Mouse (Mus musculus): Measurements from ENCODE around the gene Elovl6.

Elovl6 gene

DNA sequence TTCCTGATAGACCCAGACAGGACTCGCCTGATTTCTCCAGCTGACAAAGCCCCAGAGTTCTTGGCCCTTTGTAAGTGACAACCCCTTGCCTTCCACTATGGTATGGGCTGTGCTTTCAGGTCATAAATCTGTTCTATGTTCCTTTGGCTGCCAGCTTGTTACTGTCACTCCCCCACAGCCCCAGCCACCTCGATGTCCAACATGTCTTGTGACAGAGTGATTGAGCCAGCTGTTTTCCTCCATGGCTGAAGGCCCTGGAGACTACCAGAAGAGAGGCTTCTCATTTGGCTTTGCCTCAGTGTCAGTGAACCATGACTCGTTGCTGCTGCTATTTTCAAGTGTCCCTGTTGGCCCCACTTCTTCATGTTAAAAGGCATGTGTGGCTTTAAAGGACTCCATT lies 113.3 kb downstream of the Elovl6 start:
- no peak for DNase-seq (ENCODE audit: low read depth, low spot score)

DNA sequence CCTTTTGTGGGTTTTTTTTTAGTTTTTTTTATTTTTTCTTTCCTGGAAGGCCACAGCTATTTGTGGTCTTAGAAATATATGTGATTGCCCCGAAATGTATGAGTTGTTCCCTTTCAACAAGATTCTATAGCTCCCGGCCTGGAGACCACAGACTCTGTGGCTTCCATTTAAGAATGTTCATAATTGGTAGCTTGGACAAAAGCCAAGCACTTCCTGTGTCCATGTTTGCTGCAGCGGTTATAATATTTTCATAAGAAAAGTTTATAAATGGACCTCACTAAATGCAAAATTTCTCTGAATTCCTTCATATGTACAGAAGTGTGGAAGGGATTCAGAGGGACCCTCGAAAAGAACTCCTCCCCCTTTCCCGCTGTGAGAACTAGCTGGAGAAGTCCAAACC lies 114.6 kb downstream of the Elovl6 start:
- no peak for DNase-seq (ENCODE audit: low read depth, low spot score)

DNA sequence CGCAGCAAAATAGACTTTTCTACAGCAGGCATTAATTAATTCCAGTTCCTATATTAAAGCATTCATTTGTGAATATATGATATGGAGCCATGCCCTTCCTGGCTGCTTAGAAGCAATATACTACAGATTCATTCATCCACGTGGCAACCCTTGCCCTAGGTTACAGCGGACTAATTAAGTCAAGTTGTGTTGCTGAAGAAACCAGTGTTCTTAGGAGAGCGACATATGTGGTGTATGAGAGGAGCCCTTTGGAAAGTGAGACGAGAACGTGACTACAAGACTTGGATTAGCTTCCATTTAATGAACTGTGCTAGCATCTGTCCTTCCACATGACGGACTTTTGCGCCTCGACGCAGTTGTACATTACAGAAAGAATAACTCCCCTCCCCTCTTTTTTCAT lies 115.2 kb downstream of the Elovl6 start:
- no peak for DNase-seq (ENCODE audit: low read depth, low spot score)

DNA sequence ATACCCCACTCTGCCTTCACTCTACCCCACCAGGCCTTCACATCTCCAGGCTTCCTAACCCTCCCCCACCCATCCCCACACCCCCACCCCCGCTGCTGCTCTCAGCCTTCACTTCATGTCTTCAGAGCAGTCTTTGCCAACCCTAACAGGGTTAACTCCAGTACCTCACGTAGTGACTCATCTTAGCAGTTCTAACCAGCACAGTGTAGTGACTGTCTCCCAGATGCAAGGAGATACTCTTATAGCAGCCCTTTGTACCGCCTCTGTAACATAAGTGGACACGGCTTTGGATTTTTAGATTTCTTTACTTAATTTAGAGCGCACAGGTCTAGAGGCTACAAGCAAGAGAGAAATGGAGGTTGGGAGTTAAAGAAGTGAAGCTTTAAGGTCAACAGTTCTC lies 116.4 kb downstream of the Elovl6 start:
- no peak for DNase-seq (ENCODE audit: low read depth, low spot score)

DNA sequence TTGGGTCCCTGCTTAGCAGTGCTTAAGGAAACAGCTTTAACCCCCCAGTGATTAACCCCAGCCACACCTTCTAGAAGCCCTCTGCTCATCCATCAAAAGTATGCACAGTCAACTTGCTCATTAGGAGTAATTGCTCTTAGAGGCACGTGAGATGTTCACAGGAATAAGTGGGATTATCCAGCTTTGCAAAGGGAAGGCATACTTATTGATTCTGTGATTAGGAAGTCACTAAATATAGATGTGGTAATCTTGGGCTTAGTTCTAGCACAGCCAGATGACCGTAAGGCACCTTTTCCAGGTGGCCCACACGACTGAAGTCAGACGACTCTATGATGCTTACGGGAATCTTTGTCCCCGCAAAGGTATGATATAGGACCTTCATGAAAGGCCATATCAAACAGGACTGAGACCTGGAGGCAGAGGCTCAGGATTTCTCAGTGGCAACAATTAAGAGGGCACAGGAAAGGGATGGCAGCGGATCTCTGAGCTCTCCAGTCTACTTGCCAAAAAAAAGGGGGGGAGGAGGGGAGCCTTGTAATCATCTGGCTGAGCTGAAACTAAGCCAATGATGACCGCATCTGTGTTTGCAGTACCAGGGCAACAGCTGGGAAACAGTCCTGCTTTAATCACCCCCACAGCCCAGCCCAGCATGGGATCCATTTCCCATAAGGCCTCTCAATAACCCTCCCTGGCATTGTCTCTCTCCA lies 117.6 kb downstream of the Elovl6 start:
- peak; percentile 65 for DNase-seq (ENCODE audit: low read depth, low spot score)

DNA sequence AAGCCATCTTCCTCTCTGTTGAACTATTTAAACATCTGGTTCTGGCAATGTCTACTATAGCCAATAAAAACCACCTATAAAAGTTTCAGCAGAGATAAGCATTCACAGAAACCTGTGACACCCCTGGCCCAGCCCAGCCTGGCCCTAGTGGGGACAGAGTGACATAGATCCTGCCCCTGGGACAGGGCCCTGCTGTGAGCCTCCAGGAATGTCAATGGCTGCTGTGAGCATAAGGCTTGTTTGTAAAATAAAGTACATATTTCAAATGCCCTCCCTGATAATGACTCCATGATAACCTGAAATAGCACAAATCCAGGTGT lies 118.1 kb downstream of the Elovl6 start:
- peak; percentile 48 for DNase-seq (ENCODE audit: low read depth, low spot score)

DNA sequence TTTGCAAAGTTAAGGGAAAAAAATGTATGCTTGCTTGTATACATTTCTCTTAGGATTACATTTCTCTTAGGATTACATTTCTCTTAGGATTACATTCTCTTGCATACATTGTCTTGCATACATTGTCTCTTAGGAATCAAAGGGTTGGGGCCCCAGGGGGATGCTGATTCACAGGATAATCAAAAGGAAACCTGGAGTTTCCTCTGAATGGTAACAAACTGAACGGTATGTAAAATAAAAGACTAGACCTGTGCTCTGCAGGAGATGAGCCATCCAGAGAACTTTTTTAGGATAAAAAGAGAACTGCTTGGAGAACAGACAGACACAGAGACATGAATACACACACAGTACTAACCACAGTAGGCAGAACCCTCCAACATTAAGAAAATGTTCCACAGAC lies 118.8 kb downstream of the Elovl6 start:
- DNase-seq (ENCODE audit: low read depth, low spot score): peak; percentile 80

DNA sequence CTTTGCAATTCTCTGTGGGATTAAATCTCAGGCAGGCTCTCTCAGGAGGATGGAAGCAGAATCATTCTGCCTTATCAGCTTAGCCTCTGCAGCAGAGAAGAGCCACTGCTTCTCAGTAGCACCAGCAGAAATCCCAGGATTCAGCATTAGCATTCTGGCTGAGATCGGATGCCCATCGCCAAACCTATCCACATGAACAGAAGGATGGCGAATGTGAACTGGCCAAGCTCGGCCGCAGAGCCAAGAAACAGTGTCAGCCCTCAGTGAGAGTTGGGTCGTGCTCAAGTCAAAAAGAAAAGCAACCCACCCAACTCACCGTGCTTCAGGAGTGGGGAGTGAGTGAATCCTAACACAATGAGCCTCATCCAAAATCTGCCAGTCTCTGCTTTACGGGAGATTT lies 119.6 kb downstream of the Elovl6 start:
- DNase-seq (ENCODE audit: low read depth, low spot score): no peak

DNA sequence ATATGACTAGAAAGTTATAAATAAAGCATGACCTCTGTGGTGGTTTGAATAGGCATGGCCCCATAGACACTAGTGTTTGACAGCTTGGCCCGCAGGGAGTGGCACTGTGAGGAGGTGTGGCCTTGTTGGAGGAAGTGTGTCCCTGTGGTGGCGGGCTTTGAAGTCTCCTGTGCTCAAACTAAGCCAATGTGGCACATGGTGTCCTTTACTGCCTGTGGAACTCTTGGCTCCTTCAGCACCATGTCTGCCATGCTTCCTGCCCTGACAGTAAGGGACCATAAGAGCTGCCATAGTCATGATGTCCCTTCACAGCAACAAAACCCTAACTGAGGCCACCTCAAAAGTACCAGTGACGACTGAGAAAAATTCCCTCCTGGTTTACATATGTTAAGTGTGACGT lies 120.3 kb downstream of the Elovl6 start:
- no peak for DNase-seq (ENCODE audit: low read depth, low spot score)

DNA sequence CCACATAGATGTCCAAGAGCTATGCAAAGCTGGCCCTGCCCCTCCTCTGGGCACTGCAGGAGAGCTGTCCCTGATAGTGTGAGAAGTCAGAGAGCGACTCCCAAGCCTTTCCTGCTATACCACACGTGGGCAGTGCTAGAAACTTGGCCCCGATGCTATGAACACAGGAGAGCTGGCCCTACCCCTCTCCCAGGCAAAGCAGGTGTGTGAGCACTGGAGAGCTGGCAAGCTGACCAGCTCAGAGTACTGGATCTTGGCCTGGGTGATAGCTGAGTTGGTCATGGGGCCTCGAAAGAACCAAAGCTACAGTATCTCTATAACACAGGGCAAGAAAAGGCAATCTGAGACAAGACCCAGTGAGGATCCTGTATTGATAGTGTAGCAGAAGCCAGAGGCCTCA lies 124.4 kb downstream of the Elovl6 start:
- DNase-seq (ENCODE audit: low read depth, low spot score): no peak

DNA sequence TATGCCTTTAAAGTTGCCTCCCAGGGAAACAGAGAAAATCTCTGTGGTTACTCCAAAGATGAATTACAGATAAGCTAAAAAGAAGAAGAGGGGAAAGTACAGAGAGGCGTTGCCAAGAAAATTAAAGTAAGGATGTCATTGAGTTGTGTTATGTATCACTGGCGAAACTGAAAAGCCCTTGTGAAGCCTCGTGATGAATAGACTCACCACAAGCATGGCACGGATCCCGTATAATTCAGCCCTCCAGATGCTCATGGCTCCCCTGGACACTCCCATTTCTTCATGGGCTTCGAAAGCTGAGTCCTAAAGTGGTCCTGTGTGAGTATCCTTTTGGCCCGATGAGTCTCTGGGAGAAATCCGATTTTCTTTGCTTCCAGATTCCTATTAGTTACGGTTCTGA lies 125.1 kb downstream of the Elovl6 start:
- no peak for DNase-seq (ENCODE audit: low read depth, low spot score)

DNA sequence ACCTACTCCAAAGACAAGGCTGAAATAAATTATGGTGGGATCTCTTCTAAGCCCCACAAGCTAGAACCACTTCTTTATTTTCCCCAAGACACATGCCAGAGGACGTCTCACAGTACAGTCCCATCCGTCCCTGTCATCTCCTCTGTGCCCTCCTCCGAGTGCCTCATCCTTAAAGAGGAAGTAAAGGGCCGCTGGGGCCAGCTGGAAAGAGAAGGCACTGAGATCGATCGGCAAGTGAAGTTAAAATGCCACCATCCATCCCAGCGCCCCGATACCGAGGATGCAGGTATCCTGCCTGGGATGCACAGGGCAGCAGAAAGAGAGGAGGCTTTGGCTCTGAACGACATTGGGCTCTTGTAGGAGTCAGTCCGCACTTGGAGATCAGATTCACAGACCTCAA lies 125.6 kb downstream of the Elovl6 start:
- no peak for DNase-seq (ENCODE audit: low read depth, low spot score)

DNA sequence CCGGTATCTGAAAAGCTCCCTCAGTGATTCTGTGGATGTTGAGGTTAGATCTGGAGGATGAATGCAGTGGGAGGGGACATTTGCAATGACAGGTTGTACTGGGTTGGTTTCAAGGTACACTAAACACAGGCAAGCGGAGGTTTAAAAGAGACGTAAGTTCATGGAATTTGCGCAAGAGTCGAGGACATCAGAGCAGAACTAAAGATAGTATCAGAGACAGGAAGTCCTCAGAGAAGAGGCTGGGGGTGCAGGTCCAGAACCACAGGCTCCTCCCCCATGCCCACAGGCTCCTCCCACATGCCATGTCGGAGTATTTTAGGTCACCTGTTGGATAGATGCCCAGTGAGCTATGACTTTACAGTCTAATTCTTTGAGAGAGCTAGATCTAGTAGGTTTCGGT lies 126.6 kb downstream of the Elovl6 start:
- DNase-seq (ENCODE audit: low read depth, low spot score): no peak

DNA sequence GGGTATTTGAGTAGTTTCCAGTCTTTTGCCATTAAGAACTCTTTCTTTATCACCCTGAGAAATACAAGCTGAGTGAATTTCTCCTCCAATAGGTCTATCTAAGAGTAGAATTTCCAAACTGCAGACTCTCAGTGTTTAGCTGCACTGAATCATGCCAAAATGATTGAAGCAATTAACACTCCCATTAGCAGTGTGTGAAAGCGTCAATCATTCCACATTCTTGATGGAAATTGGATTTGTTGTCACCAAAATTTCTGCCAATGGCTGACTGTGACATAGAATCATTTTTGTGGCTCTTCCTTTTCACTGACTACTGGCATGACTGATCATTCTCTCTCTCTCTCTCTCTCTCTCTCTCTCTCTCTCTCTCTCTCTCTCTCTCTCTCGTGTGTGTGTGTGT lies 131.8 kb downstream of the Elovl6 start:
- DNase-seq (ENCODE audit: low read depth, low spot score): no peak

DNA sequence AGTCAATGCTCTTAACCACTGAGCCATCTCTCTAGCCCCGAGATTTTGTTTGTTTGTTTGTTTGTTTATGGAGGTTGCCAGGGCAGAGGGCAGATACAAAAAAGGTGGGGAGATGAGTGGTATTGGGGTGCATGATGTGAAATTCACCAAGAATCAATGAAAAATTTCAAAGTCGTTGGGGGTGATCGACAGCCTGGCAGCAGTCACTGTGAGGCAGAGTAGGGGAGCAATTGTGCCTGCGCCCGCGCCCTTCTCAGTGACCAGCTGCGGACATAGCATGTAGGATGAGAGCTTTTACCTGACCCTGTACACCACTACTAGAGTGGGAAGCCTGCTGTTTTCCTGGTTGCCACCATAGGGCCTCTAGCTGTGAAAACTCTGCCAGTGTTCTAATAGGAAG lies 143.8 kb downstream of the Elovl6 start:
- DNase-seq (ENCODE audit: low read depth, low spot score): no peak

DNA sequence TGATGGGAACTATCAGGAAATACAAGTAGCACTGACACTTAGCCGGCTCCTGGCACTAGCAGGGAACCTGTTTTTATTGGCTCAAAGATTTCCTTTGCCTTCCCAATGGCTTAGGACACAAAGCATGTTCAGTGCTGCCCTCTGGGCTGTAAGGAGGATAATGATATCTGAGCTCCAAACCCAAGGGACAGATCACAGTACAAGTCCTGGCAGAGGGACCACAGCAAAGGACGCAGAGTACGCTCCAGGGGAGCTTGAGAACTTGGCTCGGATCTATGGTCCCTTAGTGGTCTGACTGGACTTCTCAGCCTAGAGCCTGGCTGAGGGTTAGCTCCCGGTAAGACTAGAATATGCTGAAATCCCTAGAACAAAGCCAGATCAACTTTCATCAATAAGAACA lies 148.1 kb downstream of the Elovl6 start:
- DNase-seq (ENCODE audit: low read depth, low spot score): no peak

DNA sequence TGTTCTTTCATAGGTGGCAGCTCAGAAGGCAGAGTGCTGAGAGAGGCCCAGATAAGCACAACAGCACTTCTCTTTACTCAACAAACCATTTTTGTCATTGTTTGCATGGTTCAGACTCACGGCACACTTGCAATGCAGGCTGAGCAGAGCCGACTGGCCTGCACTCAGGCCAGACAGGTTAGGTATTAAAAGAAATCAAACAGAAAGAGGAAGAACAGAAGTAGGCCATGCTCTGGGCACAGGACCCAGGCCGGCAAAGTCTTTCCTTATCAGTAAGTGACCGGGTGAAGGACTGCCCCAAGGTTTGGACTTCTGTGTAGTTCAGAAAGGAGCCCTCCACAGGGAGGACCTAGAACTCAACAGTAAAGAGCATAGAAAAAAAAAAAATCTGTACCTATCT lies 149.7 kb downstream of the Elovl6 start:
- DNase-seq (ENCODE audit: low read depth, low spot score): no peak

DNA sequence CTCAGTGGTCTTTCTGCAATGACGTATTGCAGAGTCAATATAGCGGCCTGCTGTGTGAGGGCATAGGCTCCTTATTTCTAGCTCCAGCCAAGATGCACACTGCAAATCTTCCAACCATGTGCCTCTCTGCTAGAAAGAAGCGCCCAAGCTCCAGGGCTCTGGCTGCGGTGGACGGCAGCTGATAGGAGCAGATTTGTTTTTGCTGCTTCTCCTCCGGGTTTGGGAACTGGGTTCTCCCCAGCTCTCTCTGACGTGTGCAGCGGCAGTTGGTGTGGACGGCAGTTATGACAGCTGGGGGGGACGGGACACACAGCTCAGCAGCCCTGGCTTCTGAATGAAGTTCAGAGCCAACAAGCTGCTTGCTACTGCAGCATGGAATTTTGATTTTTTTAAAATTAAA lies 150.2 kb downstream of the Elovl6 start:
- no peak for DNase-seq (ENCODE audit: low read depth, low spot score)

DNA sequence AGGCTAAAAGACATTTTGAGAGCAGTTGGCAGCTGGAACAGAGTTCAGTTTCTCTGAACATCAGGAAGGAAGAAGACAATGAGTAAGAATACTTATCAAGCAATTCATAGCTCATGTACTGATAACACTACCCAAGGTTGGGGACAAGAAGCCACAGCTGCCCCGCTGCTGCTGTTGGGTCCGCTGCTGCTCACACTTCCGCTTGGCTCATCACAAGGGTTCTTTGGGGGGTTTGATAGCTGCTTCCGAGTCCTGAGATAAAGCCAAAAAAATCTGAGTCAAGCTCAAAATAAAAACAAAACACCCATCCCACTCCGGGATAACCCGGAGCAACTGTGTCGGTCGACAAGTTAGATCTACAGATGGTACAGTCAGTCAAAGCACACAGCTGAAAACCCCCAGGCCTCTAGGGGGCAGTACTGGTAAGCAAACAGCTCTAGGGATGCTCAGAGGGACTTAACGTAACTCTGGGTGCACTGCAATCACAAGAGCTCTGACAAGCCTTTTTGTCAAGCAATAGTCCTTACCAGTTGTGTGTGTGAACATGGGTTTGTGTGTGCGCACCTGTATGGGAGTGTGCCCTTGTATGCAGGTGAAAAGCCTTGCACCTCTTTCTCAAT lies 151.0 kb downstream of the Elovl6 start:
- DNase-seq (ENCODE audit: low read depth, low spot score): peak; percentile 45

DNA sequence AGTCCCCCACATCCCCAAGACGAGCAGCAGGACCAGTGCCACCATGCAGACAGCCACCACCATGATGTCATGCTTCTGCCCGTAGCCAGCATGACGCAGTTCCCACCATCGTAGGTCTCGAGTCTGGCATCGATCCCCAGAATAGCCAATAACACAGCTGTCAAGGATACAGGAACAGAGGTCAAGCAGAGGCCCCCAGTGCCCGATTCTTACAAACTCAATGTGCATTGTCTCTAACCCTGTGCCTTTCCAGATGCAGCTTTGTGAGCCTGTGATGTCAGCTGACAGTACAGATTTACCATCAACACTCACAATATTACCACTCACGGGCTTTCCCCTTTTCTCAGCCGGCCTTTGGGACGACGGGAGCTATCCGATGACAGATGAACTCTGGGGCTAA lies 154.0 kb downstream of the Elovl6 start:
- no peak for DNase-seq (ENCODE audit: low read depth, low spot score)

DNA sequence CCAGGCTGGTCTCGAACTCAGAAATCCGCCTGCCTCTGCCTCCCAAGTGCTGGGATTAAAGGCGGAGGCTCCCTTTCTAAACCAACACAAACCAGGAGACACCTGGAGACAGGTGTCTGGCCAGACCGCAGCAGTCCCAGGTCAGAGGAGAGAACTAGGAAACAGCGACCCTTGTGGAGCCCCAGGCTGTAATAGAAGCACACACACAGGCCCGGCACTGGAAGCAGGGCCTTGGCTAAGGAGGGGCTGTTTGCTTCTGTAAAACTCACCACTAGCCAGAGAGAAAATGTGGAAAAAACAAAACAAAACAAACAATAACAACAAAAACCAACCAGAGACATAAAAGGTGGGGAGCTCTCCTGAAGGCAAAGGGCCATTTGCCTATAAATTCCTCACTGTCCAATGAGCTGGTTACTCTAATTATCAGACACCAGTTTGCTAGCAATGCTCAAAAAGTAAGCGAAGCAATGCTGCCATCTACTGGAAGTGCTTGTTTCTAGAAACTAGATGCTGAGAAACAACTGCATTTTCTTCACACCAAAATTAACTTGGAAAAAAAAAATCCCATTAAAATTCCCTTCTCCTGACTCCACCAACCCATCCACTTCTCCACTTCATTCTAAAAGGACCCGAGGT lies 154.7 kb downstream of the Elovl6 start:
- peak; percentile 73 for DNase-seq (ENCODE audit: low read depth, low spot score)

DNA sequence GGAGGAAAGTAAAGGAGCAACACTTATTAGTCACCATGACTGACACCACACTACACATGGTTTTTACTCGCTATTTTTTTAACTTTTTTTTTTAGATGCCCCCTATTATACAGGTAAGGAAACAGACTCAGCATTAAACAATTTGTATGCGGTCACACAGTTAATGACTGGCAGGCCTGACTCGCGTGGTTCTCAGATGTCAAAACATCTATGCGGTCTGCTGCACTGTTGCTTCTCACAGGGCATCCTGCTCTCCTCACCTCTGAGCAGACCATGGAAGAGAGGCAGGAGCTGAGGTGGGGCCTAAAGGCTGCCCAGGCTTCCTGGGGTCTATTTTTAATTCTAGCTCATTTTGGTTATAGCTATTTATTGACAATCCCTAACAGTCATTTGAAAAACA lies 155.3 kb downstream of the Elovl6 start:
- no peak for DNase-seq (ENCODE audit: low read depth, low spot score)

All from ES-CJ7 (cell line).